Mouse (Mus musculus): Measurements from ENCODE around the gene Scg5.

DNA sequence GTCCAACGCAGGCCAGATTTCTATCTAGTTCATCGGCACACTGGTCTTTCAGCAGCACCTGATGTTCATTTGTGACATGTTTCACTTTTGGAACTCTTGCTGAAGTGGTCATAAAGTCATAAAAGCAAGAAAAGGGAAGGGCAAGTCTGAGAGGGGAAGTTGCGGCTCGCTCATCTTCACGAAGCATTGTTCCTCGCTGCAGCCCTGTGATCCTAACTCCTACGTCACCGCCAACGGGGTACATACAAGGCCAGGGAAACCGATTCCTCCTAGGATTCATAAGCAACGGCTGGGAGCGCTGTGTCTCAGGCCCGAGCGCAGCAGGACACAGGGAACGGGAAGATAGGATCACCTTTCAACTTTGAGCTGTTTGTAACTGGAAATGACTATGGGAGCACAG, 8.8 kb downstream of the Scg5 start:
- TF ChIP-seq POLR2A (IDR thresholded peaks at IDR 0.05; ENCODE audit: low read depth, low read length) (no peak), CTCF (IDR thresholded peaks at IDR 0.05; ENCODE audit: extremely low read depth, insufficient read length, insufficient replicate concordance, low read depth, low read length) (no peak)

All from small intestine, adult 2 months (tissue).